Mouse (Mus musculus): Measurements from ENCODE around the gene Ckap2l. TPM values are rescaled to one million over a fixed set of nuclear protein-coding genes. Genes with fewer than 3 reads are reported as not detected.

The Ckap2l gene
- polyA plus RNA-seq, 1 experiment from 2014 or later: 37.0 TPM

Other genes with a start within 250 kb of the Ckap2l start
- 0.04 and 0.07 TPM in 2 replicates for gene Vinac1, start 249.0 kb downstream of the Ckap2l start, polyA plus RNA-seq (2015; fragmentation: Nextera tagmentation; extraction: Ambion mirVana)
- gene Ttl, start 231.3 kb downstream of the Ckap2l start, polyA plus RNA-seq (2015; fragmentation: Nextera tagmentation; extraction: Ambion mirVana): 17.2 and 19.1 TPM in 2 replicates
- 22.0 and 25.1 TPM in 2 replicates for gene Polr1b, start 196.2 kb downstream of the Ckap2l start, polyA plus RNA-seq (2015; fragmentation: Nextera tagmentation; extraction: Ambion mirVana)
- gene Chchd5, start 167.5 kb downstream of the Ckap2l start, polyA plus RNA-seq (2015; fragmentation: Nextera tagmentation; extraction: Ambion mirVana): 24.2 and 24.3 TPM in 2 replicates
- 21.6 and 22.3 TPM in 2 replicates for gene Slc20a1, start 98.4 kb downstream of the Ckap2l start, polyA plus RNA-seq (2015; fragmentation: Nextera tagmentation; extraction: Ambion mirVana)
- 0.20 and 0.29 TPM in 2 replicates for gene Il1a, start 12.8 kb upstream of the Ckap2l start, polyA plus RNA-seq (2015; fragmentation: Nextera tagmentation; extraction: Ambion mirVana)
- gene Il1b, start 73.9 kb upstream of the Ckap2l start, polyA plus RNA-seq (2015; fragmentation: Nextera tagmentation; extraction: Ambion mirVana): 0.12 and 0.31 TPM in 2 replicates
- gene F830045P16Rik, start 239.4 kb upstream of the Ckap2l start, polyA plus RNA-seq (2015; fragmentation: Nextera tagmentation; extraction: Ambion mirVana): 0.41 and 0.70 TPM in 2 replicates